Mouse (Mus musculus): Measurements from ENCODE around the gene E130114P18Rik. TPM values are rescaled to one million over a fixed set of nuclear protein-coding genes. Genes with fewer than 3 reads are reported as not detected.

E130114P18Rik gene
- polyA plus RNA-seq, 1 experiment, result not detected

DNA sequence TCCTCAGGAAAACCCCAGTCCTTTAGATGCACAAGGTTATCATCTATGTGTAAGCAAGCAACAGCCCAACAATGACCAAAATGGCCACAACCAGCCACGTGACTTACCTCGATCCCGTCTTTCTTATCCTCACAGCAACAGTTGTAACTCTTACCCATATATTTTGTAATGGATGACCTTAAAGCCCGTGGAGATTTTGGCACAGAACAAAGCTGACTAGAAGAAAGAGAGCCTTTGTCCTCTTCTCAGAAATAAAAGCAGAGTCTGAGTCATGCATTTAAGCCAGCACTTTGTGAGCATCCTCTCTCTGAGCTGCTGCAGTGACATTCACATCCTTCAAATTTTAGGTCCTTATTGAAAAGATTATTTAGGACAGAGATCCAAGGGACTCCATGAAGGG, 156.1 kb downstream of the E130114P18Rik start:
- H3K4me1 ChIP-seq, result peaks cover 6% of the 10 kb centered on the region; the same call in 1 of the 2 replicates
- no peak overlapping the region for H3K4me3 ChIP-seq (replicated peaks)
- TF ChIP-seq FLI1 (IDR thresholded peaks at IDR 0.05; ENCODE audit: low read length) (no peak), GATA1 (IDR thresholded peaks at IDR 0.05; ENCODE audit: borderline replicate concordance, low read length) (no peak)
- no peaks in the 10 kb centered on the region for H3K36me3 ChIP-seq (replicated peaks; ENCODE audit: low read length)
- 0 out of 2 replicates have a peak, but pooled peaks cover 2% of the 10 kb centered on the region for H3K9me3 ChIP-seq
- H3K27me3 ChIP-seq (replicated peaks), result peaks cover 1% of the 10 kb centered on the region

DNA sequence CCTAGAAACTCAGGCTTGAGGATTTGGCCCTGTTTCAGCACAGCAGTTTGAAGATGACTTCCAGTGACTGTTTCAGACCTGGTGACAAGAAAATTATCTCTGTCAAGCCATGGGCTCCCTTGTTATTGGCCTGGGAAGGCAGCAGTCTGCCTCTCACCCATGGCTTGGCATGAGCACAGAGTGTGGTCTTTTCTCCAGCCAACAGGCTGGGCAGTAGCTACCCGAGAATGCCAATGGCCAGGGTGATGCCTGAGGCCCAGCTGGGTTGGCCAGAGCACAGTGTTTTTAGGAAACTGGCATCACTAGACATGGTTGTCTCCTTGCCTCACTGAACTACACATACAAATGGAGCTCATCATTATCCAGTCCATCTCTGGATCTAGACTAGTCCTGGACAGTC, 157.5 kb downstream of the E130114P18Rik start:
- 0 out of 2 replicates have a peak, but pooled peaks cover 2% of the 10 kb centered on the region for H3K9me3 ChIP-seq
- H3K36me3 ChIP-seq (replicated peaks; ENCODE audit: low read length), result no peaks in the 10 kb centered on the region
- no peaks in the 10 kb centered on the region for H3K27me3 ChIP-seq (replicated peaks)
- no peak overlapping the region for H3K4me3 ChIP-seq (replicated peaks)
- peaks cover 6% of the 10 kb centered on the region; the same call in 1 of the 2 replicates for H3K4me1 ChIP-seq
- TF ChIP-seq FLI1 (IDR thresholded peaks at IDR 0.05; ENCODE audit: low read length), result no peak
- no peak for TF ChIP-seq GATA1 (IDR thresholded peaks at IDR 0.05; ENCODE audit: borderline replicate concordance, low read length)

DNA sequence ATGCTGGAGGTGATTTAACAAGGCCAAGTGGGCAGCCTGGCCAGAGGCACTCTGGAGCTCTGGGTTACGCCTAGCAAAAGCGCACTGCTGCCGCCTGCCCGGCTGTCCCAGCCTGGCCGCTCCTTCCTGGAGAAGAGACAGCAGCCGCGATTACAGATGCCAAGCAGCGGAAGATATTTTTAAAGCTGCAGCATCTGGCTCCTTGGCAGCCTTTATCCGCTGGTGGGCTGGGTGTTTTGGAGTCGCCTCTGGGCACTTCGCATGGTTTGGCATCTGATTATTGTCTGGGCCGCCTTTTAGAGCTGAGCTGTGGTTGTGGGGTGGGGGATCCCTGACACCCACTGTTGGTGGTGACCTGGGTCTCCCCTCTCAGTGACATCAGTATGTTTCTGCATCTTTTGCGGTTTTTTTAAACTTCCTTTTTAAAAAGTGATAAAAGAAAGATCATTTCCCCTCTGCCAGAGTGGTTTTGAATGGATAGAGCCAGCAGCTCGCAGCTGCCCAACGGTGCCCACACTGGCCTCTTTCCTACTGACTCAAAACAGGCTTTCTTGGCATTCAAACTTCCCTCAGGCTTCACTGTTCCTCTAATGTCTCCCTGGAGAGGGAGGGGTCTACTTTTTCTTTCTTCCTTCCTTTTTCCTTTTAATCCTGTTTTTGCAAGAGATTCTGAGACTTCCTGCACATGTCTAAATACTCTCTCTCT, 159.1 kb downstream of the E130114P18Rik start:
- Histone ChIP-seq H3K36me3 (replicated peaks; ENCODE audit: low read length) (no peaks in the 10 kb centered on the region), H3K4me1 (peaks cover 6% of the 10 kb centered on the region; the same call in 1 of the 2 replicates), H3K9me3 (0 out of 2 replicates have a peak, but pooled peaks cover 2% of the 10 kb centered on the region), H3K27me3 (replicated peaks) (no peaks in the 10 kb centered on the region), H3K4me3 (replicated peaks) (no peak overlapping the region)
- TF ChIP-seq FLI1 (IDR thresholded peaks at IDR 0.05; ENCODE audit: low read length) (no peak), GATA1 (IDR thresholded peaks at IDR 0.05; ENCODE audit: borderline replicate concordance, low read length) (no peak)

DNA sequence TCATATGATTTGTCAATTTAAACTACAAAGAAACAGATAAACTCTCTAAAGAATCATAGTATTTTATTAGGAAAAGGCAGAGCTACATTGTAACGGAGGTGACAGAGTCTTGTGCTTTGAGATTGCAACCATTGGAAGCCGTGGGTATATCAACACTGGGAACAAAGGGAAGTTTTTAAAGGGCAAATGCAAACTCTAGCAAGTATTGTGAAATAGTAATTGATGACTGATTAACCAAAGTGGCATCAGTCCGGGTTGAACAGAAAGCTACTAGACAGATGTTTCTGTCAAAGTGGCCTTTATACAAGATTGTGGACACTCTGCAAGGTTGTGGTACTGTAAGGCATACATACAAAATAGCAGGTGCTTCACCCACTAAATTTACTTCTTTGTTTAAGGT, 162.8 kb downstream of the E130114P18Rik start:
- peaks cover 2% of the 10 kb centered on the region for H3K27me3 ChIP-seq (replicated peaks)
- H3K4me3 ChIP-seq (replicated peaks), result no peak overlapping the region
- H3K4me1 ChIP-seq, result peaks cover 6% of the 10 kb centered on the region; the same call in 1 of the 2 replicates
- 0 out of 2 replicates have a peak, but pooled peaks cover 2% of the 10 kb centered on the region for H3K9me3 ChIP-seq
- TF ChIP-seq GATA1 (IDR thresholded peaks at IDR 0.05; ENCODE audit: borderline replicate concordance, low read length), result no peak
- no peak for TF ChIP-seq FLI1 (IDR thresholded peaks at IDR 0.05; ENCODE audit: low read length)
- H3K36me3 ChIP-seq (replicated peaks; ENCODE audit: low read length), result no peaks in the 10 kb centered on the region

DNA sequence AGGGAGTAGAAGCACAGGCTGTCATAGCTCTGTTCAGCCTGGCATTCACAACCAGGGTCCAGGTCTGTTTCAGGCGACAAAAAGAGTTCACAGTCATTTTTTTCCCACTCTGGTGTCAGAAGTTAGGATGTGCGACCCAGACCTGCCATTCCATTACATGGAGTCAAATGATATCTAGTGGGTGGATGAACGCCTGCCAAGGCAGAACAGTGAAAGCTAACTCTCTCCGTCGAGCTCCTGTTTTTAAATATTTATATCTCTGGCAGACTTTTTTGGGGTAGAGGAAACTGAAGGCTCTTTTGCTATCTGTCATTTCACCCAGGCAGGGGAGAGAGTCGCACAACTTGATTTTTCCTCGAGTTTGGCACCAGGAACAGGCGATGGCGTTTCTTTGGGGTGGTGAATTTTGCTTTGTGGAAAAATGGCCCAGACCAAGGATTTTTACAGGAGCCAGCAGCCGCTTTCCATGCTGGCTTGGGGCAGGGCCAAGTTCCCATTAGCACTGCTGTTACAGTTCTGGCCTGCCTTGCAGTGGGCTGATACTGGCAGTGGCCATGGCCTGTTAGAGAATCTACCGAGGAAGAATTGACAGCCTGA, 166.5 kb downstream of the E130114P18Rik start:
- Histone ChIP-seq H3K36me3 (replicated peaks; ENCODE audit: low read length) (no peaks in the 10 kb centered on the region), H3K4me3 (replicated peaks) (no peak overlapping the region), H3K9me3 (no peaks in the 10 kb centered on the region), H3K4me1 (no peaks in the 10 kb centered on the region), H3K27me3 (replicated peaks) (peaks cover 2% of the 10 kb centered on the region)
- TF ChIP-seq FLI1 (IDR thresholded peaks at IDR 0.05; ENCODE audit: low read length) (no peak), GATA1 (IDR thresholded peaks at IDR 0.05; ENCODE audit: borderline replicate concordance, low read length) (no peak)

DNA sequence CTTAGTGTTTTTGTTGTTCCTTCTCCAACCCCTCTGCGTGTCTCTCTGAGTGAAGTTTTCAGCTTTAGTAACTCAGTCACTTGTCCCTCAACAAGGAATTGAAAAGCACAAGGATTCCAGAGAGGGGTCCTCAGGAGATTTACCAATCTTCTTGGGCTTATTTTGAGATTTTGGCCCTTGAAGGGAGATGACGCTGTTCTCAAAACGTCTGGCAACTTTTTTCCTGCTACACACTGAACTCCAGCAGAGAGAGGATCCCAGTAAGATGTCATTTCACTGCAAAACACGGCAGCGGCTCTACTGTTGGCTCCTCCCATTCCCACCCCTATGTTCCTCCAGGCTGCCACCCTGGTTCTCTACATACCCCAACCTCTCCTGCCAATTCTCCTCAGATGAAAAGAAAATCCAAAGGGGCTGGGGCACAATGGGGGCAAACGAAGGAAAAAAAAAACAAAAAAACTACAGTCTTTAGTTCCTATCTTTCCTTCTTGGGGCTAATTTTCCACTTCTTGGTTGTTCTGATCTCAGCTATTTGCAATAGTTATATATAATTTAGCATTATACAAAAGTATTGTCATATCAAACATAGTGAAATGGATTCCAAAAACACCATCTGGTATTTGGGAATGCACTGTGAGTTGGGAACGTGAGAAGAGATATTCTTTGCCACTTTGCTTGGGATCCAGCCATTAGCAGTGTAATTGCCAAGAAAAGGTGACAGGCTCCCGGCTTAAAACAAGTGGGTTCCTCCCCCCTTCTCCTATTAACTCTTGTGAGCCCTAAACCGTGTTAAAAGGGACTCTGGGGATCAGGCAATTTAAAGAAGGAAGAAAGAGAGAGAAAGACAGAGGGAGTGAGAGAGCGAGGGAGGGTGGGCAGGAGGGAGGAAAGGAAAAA, 167.8 kb downstream of the E130114P18Rik start:
- peaks cover 2% of the 10 kb centered on the region for H3K27me3 ChIP-seq (replicated peaks)
- TF ChIP-seq GATA1 (IDR thresholded peaks at IDR 0.05; ENCODE audit: borderline replicate concordance, low read length) (no peak), FLI1 (IDR thresholded peaks at IDR 0.05; ENCODE audit: low read length) (no peak)
- H3K4me1 ChIP-seq, result peaks cover 5% of the 10 kb centered on the region
- no peaks in the 10 kb centered on the region for H3K9me3 ChIP-seq
- no peaks in the 10 kb centered on the region for H3K36me3 ChIP-seq (replicated peaks; ENCODE audit: low read length)
- H3K4me3 ChIP-seq (replicated peaks), result no peak overlapping the region

DNA sequence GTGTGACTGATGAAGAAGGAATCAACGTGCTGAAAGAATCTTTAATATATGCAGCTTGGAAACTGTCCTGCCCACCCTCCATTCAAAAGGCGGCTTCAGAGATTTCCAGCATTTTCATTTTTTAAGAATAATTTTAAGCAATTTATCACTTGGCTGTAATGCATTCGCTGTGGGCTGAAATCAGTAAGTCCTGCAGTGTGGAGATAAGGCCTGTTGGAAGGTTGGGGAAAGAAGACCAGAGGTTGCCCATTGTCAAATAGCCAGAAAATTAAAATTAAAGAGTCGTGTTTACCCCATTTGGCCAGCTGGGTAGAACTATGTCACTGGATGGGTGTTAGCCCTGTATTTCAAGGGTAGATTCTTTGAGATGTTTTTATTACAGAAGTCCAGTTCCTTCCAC, 168.5 kb downstream of the E130114P18Rik start:
- no peak for TF ChIP-seq FLI1 (IDR thresholded peaks at IDR 0.05; ENCODE audit: low read length)
- TF ChIP-seq GATA1 (IDR thresholded peaks at IDR 0.05; ENCODE audit: borderline replicate concordance, low read length), result no peak
- H3K9me3 ChIP-seq, result no peaks in the 10 kb centered on the region

DNA sequence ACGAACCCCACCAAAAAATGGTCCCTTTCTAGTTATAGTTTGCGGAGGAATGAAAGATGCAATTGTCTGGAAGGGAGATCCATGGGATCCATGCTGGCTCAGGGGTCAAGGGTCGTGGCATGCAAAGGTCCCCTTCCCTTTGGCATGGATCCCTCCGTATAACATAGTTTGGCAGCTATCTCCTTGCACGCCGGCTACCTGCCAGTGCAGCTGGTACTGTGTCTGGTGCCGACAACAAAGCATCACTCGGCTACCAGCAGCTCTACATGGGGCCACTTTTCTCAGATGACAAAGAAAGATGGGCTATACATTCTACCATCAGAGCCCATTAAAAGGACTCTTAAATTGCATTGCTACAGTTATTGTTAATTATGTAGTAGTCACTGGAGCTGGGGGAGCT, 169.2 kb downstream of the E130114P18Rik start:
- H3K4me3 ChIP-seq (replicated peaks), result no peak overlapping the region
- TF ChIP-seq FLI1 (IDR thresholded peaks at IDR 0.05; ENCODE audit: low read length) (no peak), GATA1 (IDR thresholded peaks at IDR 0.05; ENCODE audit: borderline replicate concordance, low read length) (no peak)
- no peaks in the 10 kb centered on the region for H3K9me3 ChIP-seq
- no peaks in the 10 kb centered on the region for H3K36me3 ChIP-seq (replicated peaks; ENCODE audit: low read length)
- H3K4me1 ChIP-seq, result peaks cover 5% of the 10 kb centered on the region
- H3K27me3 ChIP-seq (replicated peaks), result peaks cover 2% of the 10 kb centered on the region

More for the DNA sequence above, 168.5 kb downstream of the E130114P18Rik start:
- Histone ChIP-seq H3K4me1 (peaks cover 5% of the 10 kb centered on the region), H3K36me3 (replicated peaks; ENCODE audit: low read length) (no peaks in the 10 kb centered on the region), H3K27me3 (replicated peaks) (peaks cover 2% of the 10 kb centered on the region), H3K4me3 (replicated peaks) (no peak overlapping the region)

DNA sequence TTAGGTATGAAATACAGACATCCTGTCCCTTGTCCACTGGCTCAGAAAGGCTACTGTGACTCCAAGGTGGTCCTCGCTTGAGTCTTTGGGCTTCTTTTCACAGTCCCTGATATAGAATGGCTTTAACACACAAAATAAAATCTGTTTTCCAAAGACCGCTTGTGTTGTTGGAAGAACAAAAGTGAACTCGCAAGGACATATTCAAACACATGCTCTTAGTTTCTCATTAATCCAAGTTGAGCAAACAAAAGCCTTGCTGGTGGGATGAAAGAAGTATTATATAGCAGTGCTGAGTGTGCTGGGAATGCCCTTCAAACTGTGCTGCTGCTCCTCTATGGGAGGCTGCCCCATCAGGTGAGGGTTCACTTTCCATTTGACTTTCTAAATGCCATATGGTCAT, 169.7 kb downstream of the E130114P18Rik start:
- H3K27me3 ChIP-seq (replicated peaks), result peaks cover 2% of the 10 kb centered on the region
- no peak overlapping the region for H3K4me3 ChIP-seq (replicated peaks)
- H3K9me3 ChIP-seq, result no peaks in the 10 kb centered on the region
- TF ChIP-seq GATA1 (IDR thresholded peaks at IDR 0.05; ENCODE audit: borderline replicate concordance, low read length) (no peak), FLI1 (IDR thresholded peaks at IDR 0.05; ENCODE audit: low read length) (no peak)
- H3K4me1 ChIP-seq, result peaks cover 5% of the 10 kb centered on the region
- H3K36me3 ChIP-seq (replicated peaks; ENCODE audit: low read length), result no peaks in the 10 kb centered on the region
